Mouse (Mus musculus) gastrocnemius, adult 8-10 months (tissue): ENCODE data around the gene Macrod1. TPM values are rescaled to one million over a fixed set of nuclear protein-coding genes. Genes with fewer than 3 reads are reported as not detected.

ENCODE experiments used
- DNase-seq, 2 experiments: peaks; one replicate each; pipeline ENCODE4 v3.0.0; 2022; ENCODE audit warnings: low spot score in 2 of 2
- total RNA-seq, 4 experiments: library from RNA; stranded (reverse); gene quantifications; 2 replicates each; pipeline ENCODE4 v1.2.4; 2022

The Macrod1 gene
- total RNA-seq, 4 experiments from 2014 or later: 279 to 336 (median 292) TPM

GRCm38 (mm10) chr19:7139321-7139720, 82.7 kb downstream of the Macrod1 start:
- DNase-seq: no peak

DNA sequence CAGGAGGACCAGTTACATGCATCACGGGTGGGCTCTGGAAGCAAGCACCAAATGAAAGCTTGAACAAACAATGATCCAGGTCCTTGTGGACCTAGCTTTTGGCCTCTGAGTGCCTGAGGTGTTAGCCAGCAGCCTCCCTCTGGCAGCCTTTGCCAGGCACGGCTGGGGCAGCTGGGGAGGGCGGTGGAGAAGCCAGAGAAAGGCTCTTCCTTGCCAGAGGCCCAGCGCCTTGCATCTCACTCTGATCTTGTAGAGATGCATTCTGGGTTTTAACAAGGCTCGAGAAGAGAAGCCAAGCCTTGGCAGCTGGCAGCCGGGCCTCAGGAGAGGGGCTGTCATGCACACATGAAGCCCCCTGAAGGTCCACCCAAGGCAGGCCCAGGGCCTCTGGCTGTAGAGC, 83.8 kb downstream of the Macrod1 start:
- peak in 1 of 2 experiments; percentile 42 for DNase-seq

GRCm38 (mm10) chr19:7140856-7141421, 84.3 kb downstream of the Macrod1 start:
- DNase-seq: no peak

DNA sequence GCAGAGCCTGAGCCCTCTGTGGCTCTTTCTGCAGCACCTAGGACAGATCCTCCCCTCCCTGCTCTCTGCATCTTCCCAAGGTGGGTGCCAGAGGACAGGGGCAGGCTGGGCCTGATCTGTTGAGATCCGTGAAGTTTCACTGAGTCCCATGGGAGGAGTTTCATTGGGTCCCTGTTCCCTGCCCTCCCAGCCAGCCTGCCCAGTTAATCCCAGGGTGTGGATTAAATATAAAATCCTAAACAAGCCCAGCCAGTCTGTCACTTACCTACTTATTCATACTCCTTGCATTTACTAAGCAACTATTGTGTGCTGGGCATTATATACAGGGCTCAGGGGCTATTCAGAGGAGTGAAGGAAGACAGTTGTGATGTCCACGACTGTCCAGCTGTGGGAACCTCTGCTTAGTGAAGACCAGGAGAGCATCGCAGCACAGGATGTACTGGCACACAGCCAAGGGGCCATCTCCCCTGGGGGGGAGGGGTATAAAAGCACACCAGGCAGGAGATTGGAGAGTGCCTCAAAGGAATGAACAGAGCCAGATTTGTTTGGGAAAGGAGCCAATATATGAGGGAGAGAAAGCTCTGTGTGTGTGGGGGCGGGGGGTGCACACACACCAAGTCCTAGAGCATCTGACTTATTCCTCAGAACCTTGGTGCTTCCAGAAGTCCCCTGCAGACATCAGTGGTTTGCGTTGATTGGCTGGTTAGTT, 85.8 kb downstream of the Macrod1 start:
- no peak for DNase-seq

DNA sequence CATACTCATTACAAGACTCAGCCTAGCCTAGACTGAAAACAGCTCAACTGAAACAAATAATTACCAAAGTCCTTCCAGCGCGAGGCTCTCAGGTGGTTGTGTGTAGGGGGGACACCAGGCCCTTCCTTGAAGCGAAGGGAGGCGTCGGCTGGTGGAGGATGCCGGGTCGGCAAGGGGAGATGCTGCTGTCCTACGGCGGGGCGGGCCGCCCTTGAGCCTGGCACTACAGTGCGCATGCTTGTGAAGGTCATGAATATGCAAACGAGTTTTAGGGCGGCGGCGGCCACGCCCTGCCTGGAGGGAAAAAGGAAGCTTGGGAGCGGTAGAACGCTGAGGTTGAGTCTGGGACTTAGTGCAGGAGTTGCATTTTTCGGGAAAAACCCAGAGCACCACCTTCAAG, 87.2 kb downstream of the Macrod1 start:
- DNase-seq: peak; percentile 34 to 58

DNA sequence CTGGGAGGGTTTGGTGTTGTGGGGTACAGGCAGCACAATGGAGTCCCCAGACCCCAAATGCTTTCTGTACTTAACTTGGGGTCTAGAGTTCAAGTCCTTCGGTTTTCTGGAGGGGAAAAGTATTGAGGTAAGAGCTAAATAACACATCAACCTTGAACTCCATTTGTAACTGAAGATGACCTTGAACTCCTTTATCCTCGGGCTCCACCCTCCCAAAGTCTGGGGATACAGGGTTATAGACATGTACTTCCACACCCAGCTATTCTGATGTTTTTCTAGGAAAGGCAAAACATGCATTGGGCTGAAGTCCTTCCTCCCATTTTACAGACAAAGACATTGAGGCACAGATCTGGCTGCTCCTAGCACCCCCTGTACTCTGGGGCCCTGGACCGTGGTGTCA, 87.8 kb downstream of the Macrod1 start:
- DNase-seq: no peak

DNA sequence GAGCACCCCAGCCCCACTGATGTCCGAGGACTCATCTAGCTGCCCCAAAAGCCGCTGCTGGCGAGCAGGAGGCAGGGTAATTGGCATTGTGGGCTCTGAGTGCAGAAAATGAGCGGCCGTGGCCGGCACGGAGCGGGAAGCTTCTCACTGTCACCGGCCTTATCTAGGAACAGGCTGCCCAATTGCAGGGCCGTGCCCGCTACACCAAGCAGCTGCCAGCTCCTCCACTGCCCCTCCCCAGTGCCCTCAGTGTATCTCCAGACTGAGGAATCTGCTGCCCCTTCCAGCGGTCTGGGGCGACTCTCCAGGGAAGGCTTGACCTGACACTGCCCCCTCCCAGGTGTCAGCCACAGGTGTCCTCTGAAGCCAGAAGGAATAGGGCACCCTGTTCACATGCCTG, 89.8 kb downstream of the Macrod1 start:
- DNase-seq: no peak

DNA sequence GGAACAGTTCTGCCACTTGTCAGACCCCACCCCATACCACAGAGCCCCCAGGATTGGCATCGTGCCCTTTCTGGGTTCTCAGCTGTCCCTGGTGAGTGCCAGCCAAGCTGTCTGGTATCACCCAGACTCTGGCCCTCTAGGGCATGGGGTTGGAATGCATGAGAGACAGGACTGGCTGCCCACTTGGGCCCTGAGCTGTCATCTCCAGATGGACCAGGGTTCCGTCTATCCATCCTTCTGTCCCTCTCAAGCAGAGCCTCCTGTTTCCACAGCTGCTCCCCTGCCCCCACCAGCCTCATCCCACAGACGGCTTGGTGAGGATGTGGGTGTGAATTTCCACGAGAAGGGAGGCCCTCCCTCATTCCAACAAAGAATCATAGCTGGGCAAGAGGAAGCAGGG, 91.5 kb downstream of the Macrod1 start:
- DNase-seq: no peak

- no peak for DNase-seq
These were observed 92.0 kb downstream of the Macrod1 start for GRCm38 (mm10) chr19:7148541-7149085.

- no peak for DNase-seq
These were observed 92.6 kb downstream of the Macrod1 start for GRCm38 (mm10) chr19:7149158-7149685.

GRCm38 (mm10) chr19:7151300-7151926, 94.8 kb downstream of the Macrod1 start:
- no peak for DNase-seq

DNA sequence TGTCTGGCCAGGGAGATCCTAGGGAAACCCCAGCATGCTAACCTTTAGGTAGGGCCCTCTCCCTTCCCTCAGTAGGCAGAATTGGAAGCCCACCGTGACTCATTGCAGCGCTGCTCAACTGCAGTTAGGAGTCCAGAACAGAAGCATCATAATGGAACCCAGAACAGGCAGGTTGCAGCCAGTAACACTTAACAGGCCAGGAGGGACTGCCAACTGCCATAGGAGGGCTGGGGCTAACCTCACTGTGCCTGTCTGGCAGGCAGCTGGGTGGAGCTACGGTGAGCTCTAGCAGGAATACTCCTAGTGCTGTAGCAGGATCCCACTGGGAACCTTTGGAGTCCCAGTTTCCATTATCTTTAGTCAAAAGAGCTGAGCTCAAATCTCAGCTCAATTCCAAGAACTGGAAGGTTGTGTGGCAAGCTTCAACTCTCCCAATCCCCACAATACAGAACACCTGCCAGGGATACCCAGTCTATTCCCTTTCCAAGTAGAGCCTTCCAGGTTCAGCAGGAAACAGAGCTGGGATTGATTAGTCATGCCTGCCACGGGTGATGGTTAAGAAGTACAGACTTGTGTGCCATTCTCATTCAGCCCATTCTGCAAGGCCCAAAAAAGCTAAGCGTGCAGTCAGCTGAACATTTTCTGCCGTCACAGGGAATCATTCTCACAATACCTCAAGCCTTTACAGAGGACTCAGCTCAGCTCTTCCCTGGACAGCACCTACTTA, 95.5 kb downstream of the Macrod1 start:
- no peak for DNase-seq

- DNase-seq: peak; percentile 70 to 82
These were observed 96.6 kb downstream of the Macrod1 start for GRCm38 (mm10) chr19:7153232-7153631.

GRCm38 (mm10) chr19:7155196-7155595, 98.6 kb downstream of the Macrod1 start:
- no peak for DNase-seq

GRCm38 (mm10) chr19:7157734-7158133, 101.1 kb downstream of the Macrod1 start:
- DNase-seq: no peak

- DNase-seq: no peak
These were observed 103.7 kb downstream of the Macrod1 start for GRCm38 (mm10) chr19:7160151-7160906.

- no peak for DNase-seq
These were observed 104.5 kb downstream of the Macrod1 start for GRCm38 (mm10) chr19:7161064-7161463.

GRCm38 (mm10) chr19:7164238-7164637, 107.6 kb downstream of the Macrod1 start:
- DNase-seq: peak; percentile 35 to 65

- no peak for DNase-seq
These were observed 108.3 kb downstream of the Macrod1 start for GRCm38 (mm10) chr19:7164820-7165323.

- no peak for DNase-seq
These were observed 109.0 kb downstream of the Macrod1 start for GRCm38 (mm10) chr19:7165509-7166199.
